Mouse (Mus musculus): ENCODE measurements around the gene Wnt5b.

DNA sequence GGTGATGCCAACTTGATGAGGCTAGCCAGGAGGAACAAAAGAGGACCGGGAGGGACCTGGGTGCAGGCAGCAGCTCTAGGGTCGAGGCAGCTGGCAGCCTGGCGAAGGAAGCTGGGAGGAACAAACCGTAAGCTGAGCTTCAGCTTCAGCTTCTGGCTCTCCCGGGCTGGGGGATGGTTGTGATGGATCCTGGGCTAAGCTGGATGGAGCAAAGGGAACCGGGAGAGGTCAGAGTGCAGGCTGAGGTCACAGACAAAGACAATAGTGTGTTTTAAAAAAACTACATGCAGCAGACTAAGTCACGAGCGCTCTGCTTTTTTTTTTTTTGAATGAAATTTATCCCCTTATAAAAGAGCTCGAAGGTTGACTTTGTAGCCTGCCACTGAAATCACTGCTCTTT is 23.4 kb downstream of the Wnt5b start:
- TF ChIP-seq POLR2A (IDR thresholded peaks at IDR 0.05; ENCODE audit: extremely low read depth, insufficient read depth, low read length) = no peak
- no peak for TF ChIP-seq CTCF (IDR thresholded peaks at IDR 0.05; ENCODE audit: extremely low read depth, insufficient read depth, low read length)
